Mouse (Mus musculus): ENCODE data around the gene Dph3. TPM values are rescaled to one million over a fixed set of nuclear protein-coding genes. Genes with fewer than 3 reads are reported as not detected.

Dph3 gene
- polyA plus RNA-seq, 1 experiment from 2014 or later: 88.2 TPM

- Histone ChIP-seq H3K4me1 (peaks cover 12% of the 10 kb centered on the region), H3K27ac (no peak overlapping the region), H3K4me2 (replicated peaks) (no peak overlapping the region), H3K9ac (no peak overlapping the region), H3K9me3 (no peaks in the 10 kb centered on the region), H3K36me3 (peaks cover 26% of the 10 kb centered on the region), H3K4me3 (no peak overlapping the region), H3K27me3 (no peaks in the 10 kb centered on the region)
- no peak for ATAC-seq (ENCODE audit: low FRiP score, low read depth)
- WGBS: 90% methylated on average over 6 of the region's 6 CpGs
Measured at GRCm38 (mm10) chr14:32082891-32083290, 2.6 kb downstream of the Dph3 start.

- no peak overlapping the region for H3K4me3 ChIP-seq
- ATAC-seq (ENCODE audit: low FRiP score, low read depth): no peak
- H3K9ac ChIP-seq: no peak overlapping the region
- H3K4me1 ChIP-seq: peaks cover 6% of the 10 kb centered on the region
- no peaks in the 10 kb centered on the region for H3K27me3 ChIP-seq
- H3K27ac ChIP-seq: no peak overlapping the region
- peaks cover 26% of the 10 kb centered on the region for H3K36me3 ChIP-seq
- WGBS: 84% methylated on average over 10 of the region's 10 CpGs
- H3K4me2 ChIP-seq (replicated peaks): no peak overlapping the region
- no peaks in the 10 kb centered on the region for H3K9me3 ChIP-seq
Measured at GRCm38 (mm10) chr14:32081026-32081425, 4.5 kb downstream of the Dph3 start.

GRCm38 (mm10) chr14:32076896-32077575 lies 8.5 kb downstream of the Dph3 start:
- Histone ChIP-seq H3K4me3 (no peak overlapping the region), H3K4me2 (replicated peaks) (no peak overlapping the region), H3K36me3 (peaks cover 15% of the 10 kb centered on the region), H3K27me3 (no peaks in the 10 kb centered on the region), H3K4me1 (no peaks in the 10 kb centered on the region), H3K9ac (no peak overlapping the region), H3K9me3 (no peaks in the 10 kb centered on the region), H3K27ac (no peak overlapping the region)
- WGBS: 49% methylated on average over 8 of the region's 8 CpGs
- ATAC-seq (ENCODE audit: low FRiP score, low read depth): no peak

GRCm38 (mm10) chr14:32073901-32074300 lies 11.6 kb downstream of the Dph3 start:
- no peak overlapping the region for H3K4me2 ChIP-seq (replicated peaks)
- no peak for ATAC-seq (ENCODE audit: low FRiP score, low read depth)
- no peaks in the 10 kb centered on the region for H3K27me3 ChIP-seq
- H3K27ac ChIP-seq: no peak overlapping the region
- H3K36me3 ChIP-seq: no peaks in the 10 kb centered on the region
- WGBS: 49% methylated on average over 7 of the region's 7 CpGs
- no peak overlapping the region for H3K4me3 ChIP-seq
- H3K9ac ChIP-seq: no peak overlapping the region
- H3K4me1 ChIP-seq: no peaks in the 10 kb centered on the region
- H3K9me3 ChIP-seq: no peaks in the 10 kb centered on the region

- ATAC-seq (ENCODE audit: low FRiP score, low read depth): no peak
- Histone ChIP-seq H3K4me1 (no peaks in the 10 kb centered on the region), H3K9me3 (no peaks in the 10 kb centered on the region), H3K4me3 (no peak overlapping the region), H3K36me3 (no peaks in the 10 kb centered on the region), H3K27ac (no peak overlapping the region), H3K27me3 (no peaks in the 10 kb centered on the region), H3K9ac (no peak overlapping the region), H3K4me2 (replicated peaks) (no peak overlapping the region)
- 65% methylated on average over 8 of the region's 8 CpGs for WGBS
Measured at GRCm38 (mm10) chr14:32073211-32073685, 12.3 kb downstream of the Dph3 start.

GRCm38 (mm10) chr14:32072807-32073206 lies 12.7 kb downstream of the Dph3 start:
- no peak overlapping the region for H3K4me3 ChIP-seq
- H3K9me3 ChIP-seq: no peaks in the 10 kb centered on the region
- no peaks in the 10 kb centered on the region for H3K27me3 ChIP-seq
- H3K9ac ChIP-seq: no peak overlapping the region
- H3K4me2 ChIP-seq (replicated peaks): no peak overlapping the region
- H3K4me1 ChIP-seq: no peaks in the 10 kb centered on the region
- ATAC-seq (ENCODE audit: low FRiP score, low read depth): no peak
- no peak overlapping the region for H3K27ac ChIP-seq
- H3K36me3 ChIP-seq: no peaks in the 10 kb centered on the region

- Histone ChIP-seq H3K4me1 (no peaks in the 10 kb centered on the region), H3K27me3 (no peaks in the 10 kb centered on the region), H3K9ac (no peak overlapping the region), H3K4me3 (no peak overlapping the region), H3K9me3 (peaks cover 10% of the 10 kb centered on the region; the same call in 1 of the 2 replicates), H3K4me2 (replicated peaks) (no peak overlapping the region), H3K36me3 (no peaks in the 10 kb centered on the region), H3K27ac (no peak overlapping the region)
- WGBS: 78% methylated on average over 4 of the region's 4 CpGs
- no peak for ATAC-seq (ENCODE audit: low FRiP score, low read depth)
Measured at GRCm38 (mm10) chr14:32061398-32061797, 24.1 kb downstream of the Dph3 start.

GRCm38 (mm10) chr14:32057664-32058063 lies 27.9 kb downstream of the Dph3 start:
- H3K4me2 ChIP-seq (replicated peaks): no peak overlapping the region
- no peaks in the 10 kb centered on the region for H3K9me3 ChIP-seq
- H3K36me3 ChIP-seq: no peaks in the 10 kb centered on the region
- WGBS: 87% methylated on average over 4 of the region's 4 CpGs
- H3K27ac ChIP-seq: no peak overlapping the region
- ATAC-seq (ENCODE audit: low FRiP score, low read depth): no peak
- H3K9ac ChIP-seq: no peak overlapping the region
- H3K4me1 ChIP-seq: no peaks in the 10 kb centered on the region; the same call in 1 of the 2 replicates
- no peak overlapping the region for H3K4me3 ChIP-seq
- H3K27me3 ChIP-seq: no peaks in the 10 kb centered on the region

GRCm38 (mm10) chr14:32056675-32057074 lies 28.9 kb downstream of the Dph3 start:
- WGBS: 94% methylated on average over 2 of the region's 2 CpGs
- no peaks in the 10 kb centered on the region for H3K9me3 ChIP-seq

GRCm38 (mm10) chr14:32055781-32056180 lies 29.7 kb downstream of the Dph3 start:
- Histone ChIP-seq H3K4me2 (replicated peaks) (no peak overlapping the region), H3K9me3 (no peaks in the 10 kb centered on the region), H3K36me3 (no peaks in the 10 kb centered on the region), H3K27ac (no peak overlapping the region), H3K9ac (no peak overlapping the region), H3K4me1 (no peaks in the 10 kb centered on the region; the same call in 1 of the 2 replicates), H3K27me3 (no peaks in the 10 kb centered on the region), H3K4me3 (no peak overlapping the region)
- WGBS: 69% methylated on average over 8 of the region's 8 CpGs
- no peak for ATAC-seq (ENCODE audit: low FRiP score, low read depth)

More at GRCm38 (mm10) chr14:32056675-32057074, 28.9 kb downstream of the Dph3 start:
- no peak for ATAC-seq (ENCODE audit: low FRiP score, low read depth)
- no peaks in the 10 kb centered on the region for H3K36me3 ChIP-seq
- no peaks in the 10 kb centered on the region for H3K27me3 ChIP-seq
- H3K4me2 ChIP-seq (replicated peaks): no peak overlapping the region
- H3K4me1 ChIP-seq: no peaks in the 10 kb centered on the region; the same call in 1 of the 2 replicates
- H3K27ac ChIP-seq: no peak overlapping the region
- H3K9ac ChIP-seq: no peak overlapping the region
- H3K4me3 ChIP-seq: no peak overlapping the region

- no peak overlapping the region for H3K9ac ChIP-seq
- H3K36me3 ChIP-seq: no peaks in the 10 kb centered on the region
- no peaks in the 10 kb centered on the region for H3K9me3 ChIP-seq
- WGBS: 63% methylated on average over 10 of the region's 10 CpGs
- H3K27ac ChIP-seq: no peak overlapping the region
- no peak overlapping the region for H3K4me2 ChIP-seq (replicated peaks)
- no peak overlapping the region for H3K4me3 ChIP-seq
- no peaks in the 10 kb centered on the region for H3K27me3 ChIP-seq
- ATAC-seq (ENCODE audit: low FRiP score, low read depth): no peak
- no peaks in the 10 kb centered on the region; the same call in 1 of the 2 replicates for H3K4me1 ChIP-seq
Measured at GRCm38 (mm10) chr14:32054788-32055187, 30.7 kb downstream of the Dph3 start.

GRCm38 (mm10) chr14:32053895-32054294 lies 31.6 kb downstream of the Dph3 start:
- H3K9ac ChIP-seq: no peak overlapping the region
- H3K4me3 ChIP-seq: no peak overlapping the region
- no peaks in the 10 kb centered on the region for H3K36me3 ChIP-seq
- ATAC-seq (ENCODE audit: low FRiP score, low read depth): peak; percentile 24; the same call in 1 of the 2 replicates
- H3K9me3 ChIP-seq: no peaks in the 10 kb centered on the region
- 72% methylated on average over 5 of the region's 5 CpGs for WGBS
- no peak overlapping the region for H3K27ac ChIP-seq
- no peaks in the 10 kb centered on the region; the same call in 1 of the 2 replicates for H3K4me1 ChIP-seq
- H3K27me3 ChIP-seq: no peaks in the 10 kb centered on the region
- no peak overlapping the region for H3K4me2 ChIP-seq (replicated peaks)

GRCm38 (mm10) chr14:32050171-32050570 lies 35.4 kb downstream of the Dph3 start:
- no peak overlapping the region for H3K27ac ChIP-seq
- no peak for ATAC-seq (ENCODE audit: low FRiP score, low read depth)
- H3K4me3 ChIP-seq: no peak overlapping the region
- WGBS: 82% methylated on average over 6 of the region's 6 CpGs
- H3K27me3 ChIP-seq: no peaks in the 10 kb centered on the region
- H3K4me2 ChIP-seq (replicated peaks): no peak overlapping the region
- H3K36me3 ChIP-seq: no peaks in the 10 kb centered on the region
- no peak overlapping the region for H3K9ac ChIP-seq
- no peaks in the 10 kb centered on the region; the same call in 1 of the 2 replicates for H3K4me1 ChIP-seq
- H3K9me3 ChIP-seq: no peaks in the 10 kb centered on the region
